Mouse (Mus musculus) urinary bladder, adult 18-20 months (tissue): ENCODE data around the gene Palm2.

Source experiments
- DNase-seq, 2 experiments: peaks; one replicate each; pipeline ENCODE4 v3.0.0; 2022; ENCODE audit warnings: low spot score in 2 of 2, mixed read lengths in 2 of 2

Gene Palm2

DNA sequence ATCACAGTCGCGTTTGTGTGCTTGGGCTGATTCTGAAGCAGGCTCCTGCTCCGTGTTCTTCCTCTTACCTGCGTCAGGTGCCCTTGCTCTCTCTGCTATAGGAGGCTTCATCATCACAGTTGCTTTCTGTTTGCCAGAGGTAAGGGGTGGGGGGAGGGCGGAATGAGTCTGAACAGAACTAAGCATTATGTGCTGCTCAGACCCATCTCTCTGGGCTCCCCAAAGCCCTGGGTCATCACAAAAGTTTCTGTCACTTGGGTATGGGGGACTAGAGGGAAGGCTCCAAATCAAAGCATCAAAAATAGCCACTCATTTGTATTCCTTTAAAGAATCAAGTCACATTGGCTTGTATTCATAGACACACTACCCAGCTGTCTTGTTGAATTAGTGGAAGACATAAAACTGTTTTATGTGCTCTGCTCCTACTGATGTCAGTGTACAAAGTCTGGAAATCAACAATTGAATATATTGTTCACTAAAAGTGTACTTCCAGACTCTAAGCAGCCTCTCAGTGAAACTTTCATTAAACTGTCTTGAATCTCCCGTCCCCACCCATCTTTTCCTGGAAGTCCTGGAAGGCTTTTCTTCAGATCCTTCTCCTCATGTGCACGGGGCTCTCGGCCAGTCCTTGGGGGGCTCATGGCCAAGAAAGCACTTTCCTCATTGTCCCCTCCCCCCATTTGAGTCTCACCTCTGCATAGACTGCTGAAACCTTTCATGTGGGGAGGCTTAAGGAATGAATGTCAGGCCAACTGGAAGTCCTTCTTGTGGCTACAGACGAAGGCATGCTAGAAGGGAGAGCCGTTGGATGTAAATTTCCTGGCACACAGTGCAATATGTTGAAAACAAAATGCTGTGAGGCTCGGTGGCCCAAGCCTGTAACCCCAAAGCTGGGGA, 269.8 kb downstream of the Palm2 start:
- DNase-seq = no peak

DNA sequence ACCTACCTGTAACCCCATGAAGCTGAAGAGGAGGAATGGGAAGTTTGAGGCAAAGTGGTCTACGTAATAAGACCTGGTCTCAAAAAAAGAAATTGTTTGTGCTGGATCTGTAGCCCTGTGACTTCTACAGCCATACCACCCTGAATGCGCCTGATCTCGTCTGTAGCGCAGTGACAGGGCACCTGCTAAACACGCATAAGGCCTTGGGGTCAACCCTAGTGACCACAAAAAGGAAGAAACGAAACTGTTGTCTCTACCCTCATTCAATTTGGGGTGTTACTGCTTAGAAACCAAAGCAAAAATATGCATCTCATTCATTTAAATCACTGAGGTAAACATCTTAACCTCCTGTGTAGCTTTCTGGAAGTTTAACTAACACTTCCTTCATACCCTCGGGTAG, 270.5 kb downstream of the Palm2 start:
- no peak for DNase-seq

DNA sequence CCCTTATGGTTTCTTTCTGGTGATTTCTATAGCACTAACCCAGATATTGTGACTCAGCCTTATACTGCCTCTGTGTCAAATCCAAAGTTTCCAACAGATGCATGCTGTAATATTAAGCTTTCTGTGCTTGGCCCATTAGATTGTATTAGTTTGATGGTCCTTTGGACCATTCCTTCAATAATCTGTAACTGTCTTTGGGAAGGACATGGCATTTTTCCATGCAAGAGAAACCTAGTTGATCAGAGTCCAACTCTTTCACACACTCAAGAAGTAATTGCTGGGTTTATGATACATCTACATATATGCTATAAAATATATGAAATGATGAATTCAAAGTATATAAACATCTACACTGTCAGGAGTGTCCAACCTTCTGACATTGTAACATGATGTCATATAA, 281.8 kb downstream of the Palm2 start:
- no peak for DNase-seq

DNA sequence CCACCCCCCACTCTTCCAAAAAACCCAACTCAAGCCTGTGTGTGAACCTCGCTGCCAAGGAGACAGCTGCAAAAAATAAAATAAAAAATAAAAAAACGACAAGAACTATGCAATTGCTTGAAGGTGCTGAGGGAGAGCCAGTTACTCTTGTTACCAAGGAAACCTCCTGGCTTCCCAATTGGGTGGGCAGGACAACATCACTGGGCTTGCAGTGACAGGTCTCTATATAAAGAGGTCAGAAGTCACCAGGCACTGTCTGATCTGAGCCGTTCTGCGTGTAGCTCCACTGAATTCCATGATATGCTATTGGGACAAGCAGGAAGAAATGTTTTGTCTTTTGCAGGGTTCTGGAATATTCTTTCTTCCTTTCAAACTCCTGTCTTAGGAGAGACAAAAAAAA, 282.7 kb downstream of the Palm2 start:
- DNase-seq = no peak

DNA sequence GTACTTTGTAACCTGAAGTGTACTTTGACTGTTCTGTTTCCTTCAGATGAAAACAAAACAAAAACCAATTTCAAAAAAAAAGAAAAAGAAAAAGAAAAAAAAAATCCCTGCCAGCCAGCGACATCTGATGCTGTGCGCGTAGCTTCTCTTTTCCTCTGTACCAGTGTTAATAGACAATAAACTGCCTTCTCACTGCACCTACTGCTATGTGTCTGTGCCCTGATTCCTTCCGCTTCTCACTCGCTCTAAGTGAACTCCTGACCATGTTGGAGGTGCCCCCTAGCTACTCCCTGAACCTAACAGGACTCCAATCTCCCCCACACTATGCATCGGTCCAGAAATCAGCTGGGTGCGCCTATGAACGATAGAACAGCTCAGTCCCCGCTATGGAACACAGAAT, 283.3 kb downstream of the Palm2 start, which contains the start of gene Akap2:
Gene Akap2, plus strand, starts transcription at position 304 of the 400 bp plus-strand sequence.
- no peak for DNase-seq

DNA sequence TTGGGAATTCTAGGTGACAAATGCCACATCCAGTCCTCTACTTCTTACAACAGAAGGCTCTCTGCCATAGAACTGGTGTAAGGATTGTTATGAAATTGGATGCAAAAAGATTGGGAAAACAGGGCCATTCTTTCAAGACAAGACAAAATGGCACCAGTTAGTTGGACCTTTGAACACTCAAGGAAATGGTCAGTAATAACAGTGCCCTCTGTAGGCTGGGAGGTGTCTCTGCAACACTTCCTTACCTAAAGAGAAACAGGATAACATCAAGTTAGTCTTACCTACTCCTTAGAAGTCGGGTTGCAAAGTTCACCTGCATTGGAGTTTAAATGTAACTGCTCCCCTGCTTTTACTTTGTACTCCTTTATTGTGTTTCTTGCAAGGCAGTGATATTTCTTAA, 285.3 kb downstream of the Palm2 start:
- no peak for DNase-seq

DNA sequence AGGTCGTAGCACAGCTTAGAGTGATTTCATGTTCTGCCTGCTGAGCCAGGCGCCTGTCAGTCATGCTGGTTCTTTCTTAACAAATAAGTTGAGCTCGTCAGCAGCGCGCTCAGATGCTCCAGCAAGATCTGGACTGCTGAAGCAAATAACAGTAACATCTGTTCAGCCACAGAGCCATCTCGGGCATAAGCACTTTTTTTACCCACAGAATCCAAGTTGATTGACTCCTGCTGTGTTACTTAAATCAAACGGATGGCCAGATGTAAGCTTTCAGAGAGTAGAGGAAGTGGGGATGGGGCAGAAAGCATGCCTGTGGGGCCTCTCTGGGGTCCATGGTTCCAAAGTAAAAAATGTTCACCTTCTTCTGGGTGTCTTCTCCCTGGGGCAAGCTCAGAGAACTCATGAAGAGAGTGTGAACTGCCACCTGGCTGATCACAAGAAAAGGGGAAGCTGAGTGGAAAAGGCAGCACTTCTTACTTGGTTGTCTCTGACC, 286.9 kb downstream of the Palm2 start:
- DNase-seq = no peak

DNA sequence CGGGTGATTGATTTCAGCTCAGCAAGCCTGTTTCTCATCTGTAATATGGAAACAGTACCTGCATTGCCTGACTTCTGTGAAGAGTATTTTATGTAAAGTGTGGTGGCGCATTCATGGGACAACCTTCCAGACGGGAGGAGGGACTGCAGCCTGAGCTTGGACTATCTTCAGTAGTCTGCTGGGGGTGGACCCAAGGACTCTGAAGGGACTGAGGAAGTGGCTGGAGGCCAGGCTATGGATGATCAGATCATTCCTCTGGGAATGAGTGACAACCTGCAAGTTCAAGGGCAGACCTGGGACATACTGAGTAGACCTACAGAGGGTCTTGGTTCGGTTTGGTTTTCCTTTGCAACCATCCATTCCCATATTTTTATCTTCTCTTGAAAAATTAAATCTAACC, 288.2 kb downstream of the Palm2 start:
- DNase-seq = no peak

DNA sequence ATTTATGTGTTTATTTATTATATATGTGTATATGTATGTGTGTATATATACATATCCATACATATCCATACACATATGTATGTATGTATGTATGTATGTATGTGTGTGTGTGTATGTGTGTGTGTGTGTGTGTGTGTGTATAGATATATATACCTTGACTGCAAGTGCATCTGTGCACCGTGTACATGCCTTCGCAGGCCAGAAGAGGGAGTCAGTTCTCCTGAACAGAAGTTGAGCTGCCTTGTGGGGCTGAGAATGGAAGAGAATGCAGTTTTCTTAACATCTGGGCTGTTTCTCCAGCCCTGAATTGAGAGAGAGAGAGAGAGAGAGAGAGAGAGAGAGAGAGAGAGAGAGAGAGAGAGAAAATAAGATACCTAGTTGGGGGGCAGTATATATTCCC, 289.6 kb downstream of the Palm2 start:
- no peak for DNase-seq

DNA sequence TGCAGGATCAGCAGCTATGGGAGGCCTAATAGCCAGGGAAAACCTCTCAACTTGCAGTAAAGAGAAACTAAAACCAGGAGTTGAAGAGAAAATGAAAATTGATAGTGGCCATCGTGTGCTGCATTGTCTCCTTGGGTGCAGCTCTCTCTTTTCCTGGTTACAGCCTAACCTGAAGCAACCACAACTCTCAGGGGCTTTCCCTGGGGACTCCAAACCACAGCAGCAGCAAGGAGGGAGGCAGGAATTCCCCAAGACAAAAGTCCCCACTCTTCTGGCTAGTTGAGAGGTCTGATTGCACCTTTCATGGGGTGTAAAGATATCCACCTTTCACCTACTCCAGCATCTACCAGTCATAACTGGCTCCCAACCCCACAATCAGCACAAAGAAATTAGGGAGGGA, 291.5 kb downstream of the Palm2 start:
- no peak for DNase-seq

DNA sequence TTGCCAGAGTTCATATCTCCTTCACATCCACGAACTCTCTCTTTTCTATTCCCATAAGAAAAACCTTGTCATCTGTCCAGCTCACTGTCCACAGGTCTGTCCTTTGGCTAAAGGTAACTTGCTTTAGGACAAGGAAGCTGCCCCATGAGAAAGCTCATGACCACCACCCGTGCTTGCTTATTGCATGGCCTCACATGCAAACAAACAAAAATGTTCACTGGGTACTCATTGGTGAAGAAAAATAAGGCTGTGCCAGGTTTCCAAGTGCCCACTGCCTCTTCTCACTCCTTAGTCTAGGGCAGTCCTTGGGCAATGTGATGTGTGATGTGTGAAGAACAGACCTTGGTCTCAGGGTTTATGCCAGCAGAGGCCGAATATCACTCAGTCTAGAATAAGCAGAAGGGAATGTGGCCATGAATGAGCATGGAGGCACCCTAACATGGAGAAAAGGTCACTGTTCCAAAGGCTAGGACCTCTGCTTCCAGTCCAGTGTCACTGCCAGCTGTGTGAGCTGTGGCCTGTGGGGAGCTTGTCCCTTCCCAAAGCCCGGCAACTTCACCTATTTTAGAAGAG, 294.6 kb downstream of the Palm2 start:
- DNase-seq = no peak

DNA sequence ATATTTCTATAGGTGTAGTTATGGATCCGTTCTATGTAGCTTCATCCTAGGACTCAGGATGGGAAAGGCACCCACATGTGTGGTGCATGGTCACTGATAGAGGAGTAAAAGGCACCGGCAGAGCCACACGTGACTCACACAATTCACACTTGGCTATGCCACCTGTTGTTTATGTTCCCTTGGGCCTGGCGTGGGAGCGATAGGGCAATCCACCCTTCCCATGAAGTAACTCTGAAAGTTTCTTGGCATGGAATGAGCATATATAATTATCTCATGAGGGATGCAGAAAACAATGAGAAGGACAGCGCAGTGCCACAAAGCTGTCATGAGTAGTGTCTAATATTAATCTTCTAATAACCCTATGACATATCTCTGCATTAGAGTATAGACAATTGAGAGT, 296.0 kb downstream of the Palm2 start:
- no peak for DNase-seq

DNA sequence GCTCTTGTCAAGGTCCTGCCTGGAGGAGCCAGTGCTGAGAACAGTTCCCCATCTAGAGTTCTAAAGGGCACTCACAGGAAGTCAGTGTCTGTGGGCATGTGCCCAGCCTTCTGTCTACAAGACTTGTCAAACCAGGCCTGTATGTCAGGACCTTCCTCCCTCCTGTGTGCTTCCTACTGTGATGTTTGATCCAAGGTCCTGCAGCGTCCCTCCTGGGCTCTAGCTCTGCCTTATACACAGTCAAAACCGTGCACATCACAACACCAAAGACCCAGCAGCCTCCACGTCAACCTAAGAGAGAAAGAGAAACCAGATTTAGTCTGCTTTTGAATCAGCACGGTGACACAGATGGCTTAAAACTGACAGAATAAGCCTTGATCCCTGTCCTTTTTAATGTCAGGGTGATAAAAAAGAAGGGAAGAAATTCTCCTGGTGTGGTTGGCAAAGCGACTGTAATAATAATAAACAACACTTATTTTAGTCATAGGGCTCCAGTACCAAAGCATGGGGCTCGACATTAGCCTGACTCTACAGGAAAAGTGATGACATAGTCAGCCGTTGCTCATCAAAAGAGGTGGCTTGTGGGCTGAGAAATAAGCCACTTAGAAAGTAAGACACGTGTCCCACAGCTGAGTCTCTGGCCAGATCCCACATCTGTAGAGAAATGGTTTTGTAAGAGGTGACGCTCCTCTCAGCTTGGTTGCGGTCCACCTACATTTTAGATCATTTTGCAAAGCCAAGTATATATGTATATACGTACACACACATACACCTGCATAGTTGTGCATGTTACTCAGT, 297.0 kb downstream of the Palm2 start:
- no peak for DNase-seq

DNA sequence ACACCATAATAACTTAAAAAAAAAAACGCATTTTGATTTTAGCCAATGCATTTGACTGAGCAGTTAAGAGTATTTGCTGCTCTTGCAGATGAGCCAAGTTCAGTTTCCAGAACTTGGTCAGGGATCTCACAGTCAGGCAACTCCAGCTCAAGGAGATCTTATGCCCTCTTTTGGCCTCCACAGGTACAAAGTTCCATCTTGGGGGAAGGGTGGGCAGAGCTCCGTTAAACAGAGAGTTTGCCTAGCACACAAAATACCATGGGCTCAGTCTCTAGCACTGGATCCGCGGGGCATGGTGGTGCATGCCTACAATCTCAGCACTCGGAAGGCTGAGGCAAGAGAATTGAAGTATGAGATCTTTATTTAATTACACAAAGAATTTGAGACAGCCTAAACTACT, 298.3 kb downstream of the Palm2 start:
- DNase-seq = no peak

DNA sequence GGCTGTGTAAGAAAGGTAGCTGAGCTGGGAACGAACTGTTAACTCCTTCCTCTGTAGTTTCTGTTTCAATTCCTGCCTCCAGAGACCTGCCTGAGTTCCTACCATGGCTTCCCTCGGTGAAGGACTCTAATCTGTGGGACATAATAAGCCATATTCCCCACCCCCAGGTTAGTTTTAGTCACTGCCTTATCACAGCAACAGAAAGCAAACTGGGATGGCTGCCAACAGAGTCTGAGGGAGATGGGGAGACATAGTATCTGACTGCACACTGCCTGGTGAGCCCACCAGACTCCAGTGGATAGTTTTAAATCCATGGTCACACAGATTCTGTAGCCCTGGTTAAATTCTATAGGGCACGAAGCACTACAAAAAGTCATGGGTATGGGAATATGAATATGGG, 299.4 kb downstream of the Palm2 start:
- no peak for DNase-seq

DNA sequence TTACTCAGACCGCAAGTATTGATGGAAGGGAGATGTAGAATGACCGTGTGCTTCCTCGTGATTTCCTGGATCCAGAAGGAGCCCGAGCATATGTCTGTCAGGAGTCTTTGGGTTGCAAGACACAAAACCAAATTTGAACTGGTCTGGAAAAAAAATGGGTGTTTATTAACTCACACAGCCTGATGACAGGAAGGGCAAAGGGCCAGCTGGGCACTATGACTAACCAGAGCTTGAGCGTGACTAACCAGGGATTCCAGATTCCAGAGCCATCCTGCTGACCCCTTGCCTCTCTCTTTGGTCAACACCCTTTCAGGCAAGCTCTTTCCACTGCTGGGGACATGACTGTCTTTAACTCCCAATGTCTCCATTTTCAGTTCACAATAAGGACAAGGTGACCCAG, 301.4 kb downstream of the Palm2 start:
- DNase-seq = peak in 1 of 2 experiments; percentile 31

DNA sequence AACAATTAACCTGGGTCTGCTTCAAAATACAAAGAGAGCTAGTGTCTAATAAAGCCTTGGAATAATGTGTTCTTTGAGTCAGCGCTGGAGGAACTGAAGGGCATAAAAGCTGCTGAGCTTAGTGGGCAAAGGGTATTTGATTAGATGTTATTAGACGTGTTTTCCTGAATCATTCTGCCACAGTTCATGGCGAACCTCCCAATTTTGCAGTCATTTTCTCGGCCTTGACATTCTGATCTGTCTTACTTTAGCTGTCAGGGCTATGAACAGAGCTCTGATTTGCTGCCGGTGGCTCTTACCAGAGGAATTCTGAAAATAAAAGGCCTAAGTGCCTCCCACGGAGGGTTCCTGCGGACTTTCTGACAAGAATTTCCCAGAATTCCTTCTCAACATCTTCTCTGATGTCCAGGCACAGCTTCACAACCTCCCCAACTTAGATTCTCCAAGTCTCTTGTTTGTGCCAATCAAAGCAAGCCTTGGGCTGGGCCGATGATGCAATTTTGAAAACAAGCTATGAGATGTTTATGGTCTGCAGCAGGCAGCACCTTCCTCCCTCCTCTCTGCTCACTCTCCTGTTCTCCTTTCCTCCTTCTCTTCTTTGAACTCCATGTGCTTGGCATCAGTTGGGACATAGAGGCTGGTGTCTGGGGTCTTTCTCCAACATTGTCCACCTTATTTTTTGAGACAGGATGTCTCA, 305.0 kb downstream of the Palm2 start:
- no peak for DNase-seq

DNA sequence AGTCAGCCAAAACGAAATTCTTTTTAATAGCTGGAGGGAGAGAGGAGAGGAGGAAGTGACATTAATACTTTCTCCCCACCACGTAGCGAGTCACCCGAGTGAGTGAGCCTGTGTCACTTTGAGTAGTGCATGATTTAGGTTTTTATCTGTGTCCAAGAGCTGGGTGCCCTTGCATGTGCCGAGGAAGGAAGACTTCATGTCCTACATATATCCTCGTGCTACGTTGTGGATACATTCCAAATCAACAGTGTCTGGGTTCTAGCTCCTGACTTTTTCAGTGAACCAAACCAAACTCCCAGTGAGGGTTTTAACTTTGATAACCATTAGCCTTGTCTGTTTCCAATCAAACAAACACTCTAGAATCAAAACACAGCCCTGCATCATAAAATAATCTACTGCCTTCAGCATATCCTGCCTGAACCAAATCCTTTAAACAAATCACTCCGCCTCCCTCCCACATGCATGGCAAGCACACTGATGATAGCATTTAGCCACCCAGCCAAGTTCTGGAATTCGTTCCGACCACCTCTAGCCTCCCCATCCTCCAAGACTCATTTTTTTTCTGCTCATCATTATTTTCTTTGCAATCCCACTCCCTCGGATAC, 309.4 kb downstream of the Palm2 start:
- no peak for DNase-seq

DNA sequence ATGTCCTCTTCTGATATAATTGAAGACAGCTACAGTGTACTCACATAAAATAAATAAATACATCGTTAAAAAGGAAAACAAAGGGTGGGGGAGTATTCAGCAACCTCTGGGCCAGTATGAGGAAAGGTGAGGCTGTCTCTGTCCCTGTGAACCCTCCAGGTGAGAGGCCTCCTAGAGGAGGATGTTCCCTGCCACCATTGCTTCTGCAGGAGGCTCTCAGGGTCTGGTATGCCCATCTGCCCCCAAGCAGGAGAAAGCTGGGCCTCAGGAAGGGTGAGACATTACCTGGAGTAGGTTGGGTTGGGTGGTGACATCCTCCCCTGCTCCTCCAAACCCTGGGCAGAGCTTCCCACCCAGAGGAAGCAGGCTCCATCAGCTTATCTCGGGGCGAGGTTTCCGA, 316.6 kb downstream of the Palm2 start:
- no peak for DNase-seq

DNA sequence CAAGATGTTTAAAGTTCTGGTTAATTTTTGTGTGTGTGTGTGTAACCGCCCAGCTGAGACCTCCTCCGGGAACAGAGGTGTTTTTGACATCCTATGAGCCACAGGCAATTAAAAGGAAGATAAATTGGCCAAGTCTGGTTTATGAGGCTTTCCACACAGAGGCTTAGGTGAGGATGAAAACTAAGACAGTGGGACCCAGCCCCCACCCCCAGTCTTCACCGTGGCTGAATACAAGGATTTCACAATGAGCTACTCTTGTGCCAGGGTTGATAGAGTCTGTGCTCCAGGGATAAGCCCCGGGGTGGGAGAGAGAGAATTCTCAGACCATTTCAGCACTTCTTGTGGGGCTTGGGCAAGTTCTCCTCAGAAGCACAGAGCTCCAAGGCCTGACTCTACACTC, 317.0 kb downstream of the Palm2 start:
- no peak for DNase-seq

DNA sequence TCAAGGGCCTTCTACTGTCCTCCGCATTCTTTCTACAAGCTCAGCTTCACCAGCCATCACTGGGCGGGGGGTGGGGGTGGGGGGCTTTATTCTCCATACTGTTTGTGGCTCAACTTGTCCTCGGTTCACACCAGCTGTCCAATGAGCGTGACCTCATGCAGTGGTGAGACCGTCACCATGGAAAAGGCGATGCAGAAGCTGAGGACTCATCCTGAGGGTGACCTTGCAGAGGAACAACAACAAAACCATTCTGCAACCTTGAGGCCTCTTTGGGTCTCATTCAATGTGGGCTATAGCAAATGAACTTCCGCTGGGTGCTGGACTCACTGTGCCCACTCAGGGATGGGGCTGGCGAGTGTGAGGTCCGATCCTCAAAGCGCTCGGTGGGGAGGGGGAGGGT, 317.5 kb downstream of the Palm2 start:
- no peak for DNase-seq
